Mouse (Mus musculus) liver, postnatal 0 days (tissue): Measurements from ENCODE around the gene Senp1. TPM values are rescaled to one million over a fixed set of nuclear protein-coding genes. Genes with fewer than 3 reads are reported as not detected.
A peak's percentile ranks its signal among the peaks of the same experiment; 100 is the strongest.

Experiments used
- ATAC-seq: fragments of 200-750 bp; cut with Nextera tagmentation; 2 replicates; pipeline ENCODE4 v1.8.0; 2017; ENCODE audit warnings: mild to moderate bottlenecking, moderate library complexity
- DNase-seq: peaks from one replicate; pipeline ENCODE4 v3.0.0-alpha.2; 2016
- H3K27ac ChIP-seq: fragments of 300-500 bp; sonication (generic); 2 replicates; pipeline ENCODE4 v1.5.1; 2014; ENCODE audit warnings: antibody characterized with exemption, moderate library complexity, mild to moderate bottlenecking, low read depth
- H3K27me3 ChIP-seq: fragments of 300-500 bp; sonication (generic); 2 replicates; pipeline ENCODE4 v1.6.1; 2014; ENCODE audit warnings: low read length, control low read depth, mixed read lengths; ENCODE audit not compliant: insufficient read depth
- H3K36me3 ChIP-seq: fragments of 300-500 bp; sonication (generic); replicated peaks from 2 replicates; pipeline ENCODE4 v1.6.1; 2014; ENCODE audit warnings: mild to moderate bottlenecking, control low read depth, low read length, moderate library complexity, mixed read lengths; ENCODE audit not compliant: insufficient read depth
- H3K4me1 ChIP-seq: fragments of 300-500 bp; sonication (generic); 2 replicates; pipeline ENCODE4 v1.6.1; 2014; ENCODE audit warnings: antibody characterized with exemption, mild to moderate bottlenecking, control low read depth; ENCODE audit not compliant: insufficient read depth
- H3K4me2 ChIP-seq: fragments of 300-500 bp; sonication (generic); 2 replicates; pipeline ENCODE4 v1.6.1; 2014; ENCODE audit warnings: low read depth, mild to moderate bottlenecking, low read length, moderate library complexity, mixed read lengths
- H3K4me3 ChIP-seq: fragments of 300-500 bp; sonication (generic); 2 replicates; pipeline ENCODE4 v1.5.1; 2014; ENCODE audit warnings: low read depth, low read length
- H3K9ac ChIP-seq: fragments of 300-500 bp; sonication (generic); replicated peaks from 2 replicates; pipeline ENCODE4 v1.6.1; 2014; ENCODE audit warnings: mild to moderate bottlenecking, moderate library complexity
- H3K9me3 ChIP-seq: fragments of 300-500 bp; sonication (generic); 2 replicates; pipeline ENCODE4 v1.6.1; 2016; ENCODE audit warnings: mild to moderate bottlenecking, control low read depth, low read length, mixed read lengths
- CTCF ChIP-seq: sonication (generic); IDR thresholded peaks from 2 replicates; pipeline ENCODE4 v1.5.1; 2016; ENCODE audit warnings: antibody characterized with exemption, low read depth
- EP300 ChIP-seq: IDR thresholded peaks from 2 replicates; pipeline ENCODE4 v1.6.1; 2016; ENCODE audit warnings: antibody characterized with exemption, low read depth, mild to moderate bottlenecking
- WGBS: fragments of 180-500 bp; shearing (Covaris S2); extraction: QIAGEN DNeasy Blood & Tissue Kit; methylation state at CpG from one replicate; pipeline ENCODE4 v1.1.7; 2014; ENCODE audit not compliant: insufficient replicate concordance; 5-methylcytosine and 5-hydroxymethylcytosine counted together
- polyA plus RNA-seq: library from polyadenylated mRNA; unstranded; fragments of >200 nt; fragmentation: Nextera tagmentation; extraction: Ambion mirVana; gene quantifications from 2 replicates; pipeline ENCODE4 v1.2.1, GENCODE M21; 2015

The Senp1 gene
- polyA plus RNA-seq, 1 experiment from 2014 or later, result 6.7 TPM

DNA sequence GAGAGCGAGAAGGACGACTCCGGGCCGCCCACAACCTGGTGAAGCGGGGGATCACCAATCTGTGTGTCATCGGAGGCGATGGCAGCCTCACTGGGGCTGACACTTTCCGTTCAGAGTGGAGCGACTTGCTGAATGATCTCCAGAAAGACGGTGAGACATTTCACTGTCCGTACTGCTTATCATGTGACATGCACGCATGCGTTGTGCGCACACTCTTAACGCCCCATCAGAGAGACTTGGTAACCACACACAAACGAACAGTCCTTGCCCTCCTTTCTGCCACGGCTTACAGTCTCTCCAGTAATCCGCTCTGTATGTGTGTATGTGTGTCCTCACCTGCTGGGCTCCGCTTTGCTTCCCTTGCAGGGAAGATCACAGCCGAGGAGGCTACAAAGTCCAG is 27.3 kb upstream of the Senp1 start:
- Histone ChIP-seq H3K9ac (no peak overlapping the region), H3K4me1 (no peaks in the 10 kb centered on the region; the same call in 1 of the 2 replicates), H3K4me2 (no peak overlapping the region), H3K4me3 (no peak overlapping the region), H3K27me3 (no peaks in the 10 kb centered on the region), H3K36me3 (peaks cover 27% of the 10 kb centered on the region), H3K9me3 (no peaks in the 10 kb centered on the region), H3K27ac (no peak overlapping the region)
- 90% methylated on average over 20 of the region's 20 CpGs for WGBS
- ATAC-seq (no peak), DNase-seq (no peak)
- TF ChIP-seq CTCF (no peak), EP300 (no peak)

DNA sequence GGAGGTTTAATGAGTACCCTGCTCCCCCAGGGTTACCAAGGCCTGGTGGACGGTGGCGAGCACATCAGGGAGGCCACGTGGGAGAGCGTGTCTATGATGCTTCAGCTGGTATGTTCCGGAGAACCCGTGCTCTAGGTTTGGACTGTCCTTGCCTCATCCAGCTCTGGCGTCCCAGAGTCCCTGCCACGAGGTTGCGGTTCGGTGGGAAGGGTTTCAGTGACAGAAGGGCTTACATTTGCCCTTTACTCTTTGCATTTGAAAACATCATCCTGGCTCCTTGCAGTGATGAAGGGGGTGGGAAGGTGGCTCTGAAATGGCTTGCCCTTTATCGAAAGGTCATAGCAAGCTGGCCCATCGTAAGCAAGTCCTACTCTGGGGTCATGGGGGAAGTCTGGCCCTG is 25.8 kb upstream of the Senp1 start:
- Histone ChIP-seq H3K27me3 (no peaks in the 10 kb centered on the region), H3K36me3 (peaks cover 27% of the 10 kb centered on the region), H3K4me2 (no peak overlapping the region), H3K4me1 (no peaks in the 10 kb centered on the region; the same call in 1 of the 2 replicates), H3K4me3 (no peak overlapping the region), H3K9me3 (no peaks in the 10 kb centered on the region), H3K9ac (no peak overlapping the region), H3K27ac (no peak overlapping the region)
- WGBS, result 91% methylated on average over 12 of the region's 12 CpGs
- ATAC-seq (no peak), DNase-seq (no peak)
- TF ChIP-seq CTCF (no peak), EP300 (no peak)

DNA sequence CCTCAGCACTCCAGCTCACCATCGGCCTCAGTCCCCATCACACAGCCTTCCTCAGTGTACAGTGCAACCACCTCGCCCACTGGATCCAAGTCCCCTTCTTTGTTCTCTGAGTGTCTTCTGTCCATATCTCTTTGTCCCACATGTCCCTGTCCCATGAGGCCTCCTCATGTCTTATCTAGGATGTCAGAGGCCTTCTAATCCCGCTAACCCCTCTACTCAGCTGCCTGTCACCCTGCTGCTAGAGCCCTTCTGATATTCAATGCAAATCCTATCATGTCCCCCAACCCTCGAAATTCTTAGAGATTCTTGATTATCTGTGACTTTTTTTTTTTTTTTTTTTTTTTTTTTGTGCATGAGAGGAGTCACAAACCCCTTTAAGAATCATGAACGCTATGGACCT is 22.7 kb upstream of the Senp1 start:
- WGBS, result 46% methylated on average over 5 of the region's 5 CpGs
- DNase-seq, result no peak
- peak; percentile 87 for ATAC-seq
- Histone ChIP-seq H3K27me3 (no peaks in the 10 kb centered on the region), H3K4me3 (no peak overlapping the region), H3K27ac (no peak overlapping the region), H3K36me3 (peaks cover 16% of the 10 kb centered on the region), H3K4me1 (peaks cover 6% of the 10 kb centered on the region; the same call in 1 of the 2 replicates), H3K4me2 (peak overlapping the region; percentile 35), H3K9ac (no peak overlapping the region), H3K9me3 (no peaks in the 10 kb centered on the region)
- TF ChIP-seq EP300, result peak; percentile 84
- no peak for TF ChIP-seq CTCF

GRCm38 (mm10) chr15:98115779-98116163 is 22.2 kb upstream of the Senp1 start:
- DNase-seq (no peak), ATAC-seq (peak; percentile 16; the same call in 1 of the 2 replicates)
- no peaks in the 10 kb centered on the region for H3K27me3 ChIP-seq
- no peak for TF ChIP-seq CTCF
- no peak overlapping the region for H3K9ac ChIP-seq
- no peak overlapping the region for H3K27ac ChIP-seq
- no peak overlapping the region for H3K4me3 ChIP-seq
- 63% methylated on average over 9 of the region's 9 CpGs for WGBS
- H3K9me3 ChIP-seq, result no peaks in the 10 kb centered on the region
- H3K4me1 ChIP-seq, result peaks cover 6% of the 10 kb centered on the region; the same call in 1 of the 2 replicates
- peak overlapping the region; percentile 35; the same call in 1 of the 2 replicates for H3K4me2 ChIP-seq
- peaks cover 11% of the 10 kb centered on the region for H3K36me3 ChIP-seq

GRCm38 (mm10) chr15:98114852-98115778 is 21.6 kb upstream of the Senp1 start:
- DNase-seq (no peak), ATAC-seq (no peak)
- H3K27ac ChIP-seq, result no peak overlapping the region
- no peak overlapping the region for H3K4me3 ChIP-seq
- no peaks in the 10 kb centered on the region for H3K27me3 ChIP-seq
- no peak overlapping the region for H3K4me2 ChIP-seq
- H3K36me3 ChIP-seq, result peaks cover 7% of the 10 kb centered on the region
- TF ChIP-seq CTCF, result no peak
- no peaks in the 10 kb centered on the region for H3K9me3 ChIP-seq
- no peak overlapping the region for H3K9ac ChIP-seq
- peaks cover 6% of the 10 kb centered on the region; the same call in 1 of the 2 replicates for H3K4me1 ChIP-seq
- WGBS, result 83% methylated on average over 10 of the region's 10 CpGs

GRCm38 (mm10) chr15:98114098-98114851 is 20.7 kb upstream of the Senp1 start:
- no peak overlapping the region for H3K27ac ChIP-seq
- no peaks in the 10 kb centered on the region for H3K9me3 ChIP-seq
- no peak for ATAC-seq
- no peak overlapping the region for H3K4me2 ChIP-seq
- peaks cover 7% of the 10 kb centered on the region for H3K36me3 ChIP-seq
- DNase-seq, result no peak
- H3K4me3 ChIP-seq, result no peak overlapping the region
- H3K9ac ChIP-seq, result no peak overlapping the region
- WGBS, result 87% methylated on average over 10 of the region's 10 CpGs
- H3K27me3 ChIP-seq, result no peaks in the 10 kb centered on the region
- H3K4me1 ChIP-seq, result peaks cover 6% of the 10 kb centered on the region; the same call in 1 of the 2 replicates
- TF ChIP-seq CTCF (no peak), EP300 (no peak)
